Mouse (Mus musculus) E14TG2a.4 (cell line): ENCODE results near the gene Gm48552.

Experiments used
- H3K27me3 ChIP-seq: 2 replicates; pipeline ENCODE4 v1.6.1; 2014; ENCODE audit warnings: low read length, control low read depth; ENCODE audit not compliant: insufficient read depth
- H3K36me3 ChIP-seq: 2 replicates; pipeline ENCODE4 v1.6.1; 2014; ENCODE audit warnings: low read length, control low read depth; ENCODE audit not compliant: insufficient read depth
- H3K4me1 ChIP-seq: replicated peaks from 2 replicates; pipeline ENCODE4 v1.6.1; 2014; ENCODE audit warnings: low read depth, low read length, control low read depth
- H3K4me3 ChIP-seq: replicated peaks from 2 replicates; pipeline ENCODE4 v1.5.1; 2014; ENCODE audit warnings: mild to moderate bottlenecking, low read length
- H3K9me3 ChIP-seq: 2 replicates; pipeline ENCODE4 v1.6.1; 2014; ENCODE audit warnings: low read length, control low read depth
- CTCF ChIP-seq: conservative IDR thresholded peaks from 2 replicates; pipeline ENCODE4 v1.5.1; 2014; ENCODE audit warnings: low read length
- NANOG ChIP-seq: IDR thresholded peaks from 2 replicates; pipeline ENCODE4 v1.6.1; 2014; ENCODE audit warnings: borderline replicate concordance, low read length, mixed read lengths
- POU5F1 ChIP-seq: IDR thresholded peaks from 2 replicates; pipeline ENCODE4 v1.6.1; 2014; ENCODE audit warnings: low read length, borderline replicate concordance

Gene Gm48552

DNA sequence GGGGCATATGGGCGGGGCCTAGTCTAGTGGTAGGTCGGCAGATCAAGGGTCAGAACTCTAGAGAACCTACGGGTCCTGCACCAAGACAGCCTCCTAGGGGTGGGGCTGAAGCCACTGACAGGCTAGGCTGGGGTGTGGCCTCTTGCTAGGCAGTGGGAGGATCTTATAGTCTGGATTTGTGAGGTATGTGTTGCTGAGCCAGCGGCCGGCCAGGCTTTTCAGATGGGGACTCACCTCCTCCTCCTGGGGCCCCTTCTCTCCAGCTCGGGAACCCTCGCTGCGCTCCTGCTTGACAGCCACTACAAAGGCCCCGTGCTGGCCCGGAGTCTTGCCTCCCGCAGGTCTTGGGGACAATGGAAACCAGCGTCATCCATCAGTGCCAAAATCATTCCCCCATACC is 39.7 kb upstream of the Gm48552 start:
- peaks cover 14% of the 10 kb centered on the region for H3K27me3 ChIP-seq
- peaks cover 85% of the 10 kb centered on the region for H3K4me1 ChIP-seq
- H3K4me3 ChIP-seq = peak overlapping the region; percentile 97
- peaks cover 29% of the 10 kb centered on the region for H3K36me3 ChIP-seq
- H3K9me3 ChIP-seq = no peaks in the 10 kb centered on the region
- TF ChIP-seq POU5F1 = no peak
- TF ChIP-seq NANOG = no peak
- TF ChIP-seq CTCF = no peak; the same call in 1 of the 2 replicates

GRCm38 (mm10) chr10:81349961-81350350 is 38.8 kb upstream of the Gm48552 start:
- H3K36me3 ChIP-seq = peaks cover 29% of the 10 kb centered on the region
- peaks cover 7% of the 10 kb centered on the region for H3K27me3 ChIP-seq
- no peaks in the 10 kb centered on the region for H3K9me3 ChIP-seq
- no peak for TF ChIP-seq CTCF
- TF ChIP-seq POU5F1 = no peak
- no peak for TF ChIP-seq NANOG
- peaks cover 89% of the 10 kb centered on the region for H3K4me1 ChIP-seq
- H3K4me3 ChIP-seq = peak overlapping the region; percentile 97

GRCm38 (mm10) chr10:81350351-81351063 is 38.3 kb upstream of the Gm48552 start, which contains the start of gene Hmg20b:
TSS of gene Hmg20b (minus strand) at chr10:81350480.
- Histone ChIP-seq H3K9me3 (no peaks in the 10 kb centered on the region), H3K27me3 (peaks cover 3% of the 10 kb centered on the region), H3K4me3 (peak within 1 kb of the TSS; percentile 97), H3K4me1 (peaks cover 88% of the 10 kb centered on the region), H3K36me3 (peaks cover 24% of the 10 kb centered on the region)
- no peak for TF ChIP-seq POU5F1
- peak; percentile 90 for TF ChIP-seq CTCF

- H3K4me3 ChIP-seq = peak overlapping the region; percentile 97
- peaks cover 18% of the 10 kb centered on the region for H3K36me3 ChIP-seq
- H3K27me3 ChIP-seq = no peaks in the 10 kb centered on the region
- TF ChIP-seq CTCF (no peak), NANOG (no peak), POU5F1 (no peak)
- peaks cover 90% of the 10 kb centered on the region for H3K4me1 ChIP-seq
- H3K9me3 ChIP-seq = no peaks in the 10 kb centered on the region
These were observed 37.0 kb upstream of the Gm48552 start for GRCm38 (mm10) chr10:81351678-81352291.

GRCm38 (mm10) chr10:81354738-81355477 is 33.9 kb upstream of the Gm48552 start:
- Histone ChIP-seq H3K27me3 (no peaks in the 10 kb centered on the region), H3K36me3 (peaks cover 15% of the 10 kb centered on the region), H3K9me3 (no peaks in the 10 kb centered on the region), H3K4me3 (peak overlapping the region; percentile 50), H3K4me1 (peaks cover 85% of the 10 kb centered on the region)
- TF ChIP-seq CTCF (no peak), NANOG (no peak), POU5F1 (no peak)

GRCm38 (mm10) chr10:81355533-81355932 is 33.3 kb upstream of the Gm48552 start:
- H3K4me3 ChIP-seq = peak overlapping the region; percentile 93; the same call in 1 of the 2 replicates
- H3K27me3 ChIP-seq = no peaks in the 10 kb centered on the region
- peaks cover 21% of the 10 kb centered on the region for H3K36me3 ChIP-seq
- TF ChIP-seq CTCF (no peak), NANOG (no peak), POU5F1 (no peak)
- H3K4me1 ChIP-seq = peaks cover 91% of the 10 kb centered on the region
- H3K9me3 ChIP-seq = no peaks in the 10 kb centered on the region

GRCm38 (mm10) chr10:81356352-81356990 is 32.3 kb upstream of the Gm48552 start:
- H3K9me3 ChIP-seq = no peaks in the 10 kb centered on the region
- TF ChIP-seq POU5F1 = no peak
- TF ChIP-seq NANOG = no peak
- TF ChIP-seq CTCF = no peak
- peak overlapping the region; percentile 93 for H3K4me3 ChIP-seq
- H3K36me3 ChIP-seq = peaks cover 31% of the 10 kb centered on the region
- peaks cover 94% of the 10 kb centered on the region for H3K4me1 ChIP-seq
- H3K27me3 ChIP-seq = no peaks in the 10 kb centered on the region
